Mouse (Mus musculus) kidney, postnatal 0 days (tissue): ENCODE data around the gene Smim24. TPM values are rescaled to one million over a fixed set of nuclear protein-coding genes. Genes with fewer than 3 reads are reported as not detected.

Experiments used
- ATAC-seq: fragments of 200-750 bp; cut with Nextera tagmentation; replicated peaks from 2 replicates; pipeline ENCODE4 v1.8.0; 2017; ENCODE audit warnings: low read depth, moderate number of reproducible peaks, moderate TSS enrichment, moderate library complexity; ENCODE audit not compliant: low FRiP score
- DNase-seq: peaks from one replicate; pipeline ENCODE4 v3.0.0-alpha.2; 2016; ENCODE audit warnings: low spot score
- H3K27ac ChIP-seq: fragments of 300-500 bp; sonication (generic); 2 replicates; pipeline ENCODE4 v1.5.1; 2014; ENCODE audit warnings: mild to moderate bottlenecking
- H3K27me3 ChIP-seq: fragments of 300-500 bp; sonication (generic); 2 replicates; pipeline ENCODE4 v1.6.1; 2014; ENCODE audit warnings: low read length, mixed read lengths; ENCODE audit not compliant: insufficient read depth
- H3K36me3 ChIP-seq: fragments of 300-500 bp; sonication (generic); 2 replicates; pipeline ENCODE4 v1.6.1; 2014; ENCODE audit warnings: low read length, mixed read lengths; ENCODE audit not compliant: insufficient read depth
- H3K4me1 ChIP-seq: fragments of 300-500 bp; sonication (generic); replicated peaks from 2 replicates; pipeline ENCODE4 v1.6.1; 2014; ENCODE audit warnings: antibody characterized with exemption, low read length, mixed read lengths; ENCODE audit not compliant: insufficient read depth
- H3K4me2 ChIP-seq: fragments of 300-500 bp; sonication (generic); 2 replicates; pipeline ENCODE4 v1.6.1; 2014; ENCODE audit warnings: mild to moderate bottlenecking, low read length, moderate library complexity, mixed read lengths
- H3K4me3 ChIP-seq: fragments of 300-500 bp; sonication (generic); replicated peaks from 2 replicates; pipeline ENCODE4 v1.5.1; 2014; ENCODE audit warnings: low read depth, low read length
- H3K9ac ChIP-seq: fragments of 300-500 bp; sonication (generic); 2 replicates; pipeline ENCODE4 v1.6.1; 2014; ENCODE audit warnings: low read depth, low read length
- H3K9me3 ChIP-seq: fragments of 300-500 bp; sonication (generic); replicated peaks from 2 replicates; pipeline ENCODE4 v1.6.1; 2016; ENCODE audit warnings: low read length, inconsistent platforms, mixed read lengths
- CTCF ChIP-seq: IDR thresholded peaks from 2 replicates; pipeline ENCODE4 v1.5.1; 2016; ENCODE audit warnings: antibody characterized with exemption, low read depth, mild to moderate bottlenecking, moderate library complexity
- WGBS: fragments of 180-500 bp; shearing (Covaris S2); extraction: QIAGEN DNeasy Blood & Tissue Kit; methylation state at CpG from one replicate; pipeline ENCODE4 v1.1.7; 2014; 5-methylcytosine and 5-hydroxymethylcytosine counted together
- polyA plus RNA-seq: library from polyadenylated mRNA; unstranded; fragments of >200 nt; fragmentation: Nextera tagmentation; extraction: Ambion mirVana; gene quantifications from 2 replicates; pipeline ENCODE4 v1.2.1, GENCODE M21; 2015

The Smim24 gene
- polyA plus RNA-seq, 1 experiment from 2014 or later = 62.4 TPM

DNA sequence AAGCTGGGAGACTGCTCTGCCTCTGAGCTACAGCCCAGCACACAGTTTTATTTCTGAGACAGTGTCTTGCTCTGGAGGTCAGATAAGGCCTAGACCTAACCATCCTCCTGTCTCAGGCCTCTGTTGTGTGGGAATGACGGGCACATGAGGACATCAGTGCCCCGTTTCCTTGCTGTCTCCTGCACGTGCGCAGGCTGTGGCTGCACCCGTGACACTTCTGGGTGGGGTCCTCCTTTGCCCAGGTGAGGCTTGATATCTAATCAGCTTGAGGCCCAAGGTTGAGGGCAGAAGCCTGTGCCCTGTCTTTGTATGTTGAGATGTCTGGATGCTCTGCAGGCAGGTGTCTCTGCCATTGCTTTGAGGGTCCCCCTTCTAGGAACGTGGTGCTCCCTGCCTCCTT is 581 bp upstream of the Smim24 start:
- no peak for TF ChIP-seq CTCF
- peaks cover 10% of the 10 kb centered on the region; the same call in 1 of the 2 replicates for H3K36me3 ChIP-seq
- H3K9me3 ChIP-seq = no peaks in the 10 kb centered on the region
- DNase-seq (no peak), ATAC-seq (no peak)
- no peak overlapping the region for H3K9ac ChIP-seq
- WGBS = 81% methylated on average over 6 of the region's 6 CpGs
- no peak overlapping the region for H3K4me2 ChIP-seq
- H3K4me1 ChIP-seq = peaks cover 16% of the 10 kb centered on the region
- no peak overlapping the region for H3K27ac ChIP-seq
- H3K4me3 ChIP-seq = no peak overlapping the region
- no peaks in the 10 kb centered on the region for H3K27me3 ChIP-seq

DNA sequence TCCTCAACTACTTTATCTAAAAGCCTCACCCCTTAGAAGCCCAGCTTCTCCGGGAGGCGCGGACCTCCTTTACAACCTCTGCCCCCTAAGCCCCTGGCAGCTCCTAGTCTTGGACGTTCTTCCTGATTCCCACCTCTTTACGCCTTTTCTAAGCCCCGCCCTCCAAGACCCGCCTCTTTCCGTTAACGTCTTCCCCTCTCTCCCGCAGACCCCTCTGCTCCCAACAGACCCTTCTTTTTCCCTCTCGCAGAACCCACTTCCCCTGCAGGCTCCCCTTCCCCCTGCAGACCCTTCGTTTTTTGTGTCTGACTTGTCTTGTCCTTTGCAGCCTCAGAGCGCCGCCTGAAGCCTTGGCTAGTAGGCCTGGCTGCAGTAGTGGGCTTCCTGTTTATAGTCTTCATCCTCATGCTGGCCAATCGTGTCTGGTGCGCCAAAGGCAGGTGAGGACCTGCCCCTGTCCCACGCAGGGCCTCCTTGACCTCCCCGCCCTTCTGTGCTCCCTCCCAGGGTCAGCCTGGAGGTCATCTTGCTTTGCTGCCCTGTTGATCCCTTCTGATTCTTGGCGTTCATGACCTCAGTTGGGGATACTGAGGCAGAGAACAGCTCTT is 709 bp downstream of the Smim24 start:
- Histone ChIP-seq H3K9me3 (no peaks in the 10 kb centered on the region), H3K27me3 (no peaks in the 10 kb centered on the region), H3K4me1 (peaks cover 16% of the 10 kb centered on the region), H3K9ac (peak overlapping the region; percentile 42), H3K36me3 (0 out of 2 replicates have a peak, but pooled peaks cover 3% of the 10 kb centered on the region), H3K4me2 (peak overlapping the region; percentile 64), H3K27ac (peak overlapping the region; percentile 72), H3K4me3 (peak overlapping the region; percentile 21)
- ATAC-seq (no peak), DNase-seq (peak; percentile 62)
- TF ChIP-seq CTCF = no peak
- 7% methylated on average over 19 of the region's 19 CpGs for WGBS

DNA sequence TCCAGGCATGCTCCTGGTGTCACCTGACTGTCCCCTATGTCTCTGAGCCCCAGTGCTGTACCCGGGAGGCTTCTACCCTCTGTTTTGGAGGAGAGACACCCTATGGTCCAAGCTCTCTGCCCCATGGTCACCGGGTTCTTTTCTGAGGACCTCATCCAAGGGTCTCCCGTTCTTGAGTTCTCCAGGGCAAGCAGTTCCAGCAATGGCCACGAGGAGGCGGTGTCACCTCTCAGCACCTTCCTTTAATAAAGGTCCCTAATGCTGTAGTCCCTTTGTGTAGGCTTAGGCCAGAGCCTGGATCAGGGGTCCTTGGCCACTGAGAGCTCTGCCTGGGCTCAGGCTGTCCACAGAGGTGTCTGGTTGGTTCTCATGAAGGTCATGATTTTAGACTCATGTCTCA is 2.3 kb downstream of the Smim24 start:
- Histone ChIP-seq H3K27ac (no peak overlapping the region), H3K9ac (no peak overlapping the region), H3K4me3 (no peak overlapping the region), H3K4me2 (no peak overlapping the region), H3K27me3 (no peaks in the 10 kb centered on the region), H3K4me1 (peaks cover 9% of the 10 kb centered on the region), H3K9me3 (no peaks in the 10 kb centered on the region), H3K36me3 (peaks cover 15% of the 10 kb centered on the region)
- peak; percentile 76 for DNase-seq
- no peak for ATAC-seq
- TF ChIP-seq CTCF = peak; percentile 95
- 20% methylated on average over 5 of the region's 5 CpGs for WGBS

DNA sequence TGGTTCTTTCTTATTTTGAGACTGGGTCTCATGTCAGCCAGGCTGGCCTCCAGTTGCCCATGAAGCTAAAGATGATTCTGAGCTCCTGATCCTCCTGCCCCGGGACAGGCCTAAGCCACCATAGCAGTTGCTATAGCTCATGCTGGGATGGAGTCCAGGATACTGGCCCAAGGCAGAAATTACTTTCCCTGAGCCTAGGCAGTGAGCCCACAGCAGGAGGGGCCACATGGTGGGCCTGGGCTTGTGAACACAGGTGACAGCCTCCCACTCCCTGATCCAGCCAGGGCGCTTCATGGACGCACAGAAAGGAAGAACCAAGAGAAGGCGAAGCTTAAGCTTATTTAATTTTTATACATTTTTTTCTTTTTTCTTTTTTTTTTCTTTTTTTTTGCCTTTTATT is 3.0 kb downstream of the Smim24 start:
- peaks cover 11% of the 10 kb centered on the region for H3K4me1 ChIP-seq
- H3K4me3 ChIP-seq = no peak overlapping the region
- H3K27ac ChIP-seq = no peak overlapping the region
- H3K9me3 ChIP-seq = no peaks in the 10 kb centered on the region
- no peak overlapping the region for H3K4me2 ChIP-seq
- TF ChIP-seq CTCF = no peak
- no peak overlapping the region for H3K9ac ChIP-seq
- no peaks in the 10 kb centered on the region for H3K27me3 ChIP-seq
- ATAC-seq = no peak
- no peak for DNase-seq
- WGBS = 90% methylated on average over 4 of the region's 4 CpGs
- H3K36me3 ChIP-seq = peaks cover 23% of the 10 kb centered on the region

DNA sequence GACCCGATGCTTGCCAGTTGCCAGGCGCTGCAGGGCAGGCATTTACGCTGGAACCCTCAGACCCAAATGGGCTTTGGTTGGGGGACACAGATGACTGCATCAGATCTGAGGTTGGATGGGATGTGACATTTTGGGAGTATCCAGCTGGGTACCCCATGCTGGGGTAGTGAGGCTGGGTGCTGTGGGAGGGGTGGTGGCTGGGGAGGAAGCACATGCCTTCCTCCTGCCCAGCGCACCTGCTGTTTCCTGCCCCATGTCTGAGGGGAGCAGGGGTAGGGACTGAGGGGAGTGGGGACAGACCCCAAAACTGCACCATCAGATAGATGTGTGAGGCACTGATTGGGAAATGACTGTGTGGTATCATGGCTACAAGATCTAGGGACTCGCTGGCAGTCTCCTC is 3.9 kb downstream of the Smim24 start:
- Histone ChIP-seq H3K9ac (no peak overlapping the region), H3K27me3 (no peaks in the 10 kb centered on the region), H3K9me3 (no peaks in the 10 kb centered on the region), H3K36me3 (peaks cover 24% of the 10 kb centered on the region), H3K27ac (no peak overlapping the region), H3K4me3 (no peak overlapping the region), H3K4me1 (peaks cover 20% of the 10 kb centered on the region), H3K4me2 (no peak overlapping the region)
- WGBS = 75% methylated on average over 5 of the region's 5 CpGs
- DNase-seq = no peak
- no peak for ATAC-seq
- no peak for TF ChIP-seq CTCF

DNA sequence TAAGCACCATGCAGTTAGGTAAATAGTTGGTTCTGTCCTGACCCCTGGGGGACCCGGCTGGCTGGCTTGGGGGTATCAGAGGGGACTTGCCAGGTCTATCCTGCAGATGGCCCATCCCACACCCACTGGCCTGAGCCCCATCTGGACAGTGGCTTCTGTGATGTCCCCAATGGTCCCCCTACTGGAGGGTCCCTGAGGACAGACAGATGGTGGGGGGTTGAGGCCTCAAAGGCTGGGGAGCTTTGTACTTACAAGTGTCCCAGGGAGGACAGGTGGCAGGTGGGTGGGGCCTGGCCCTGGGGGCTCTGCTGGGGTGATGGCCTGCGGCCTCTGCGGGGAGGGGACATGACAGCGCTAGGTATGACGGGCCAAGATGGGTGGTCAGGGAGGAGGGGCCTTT is 6.4 kb downstream of the Smim24 start:
- 75% methylated on average over 5 of the region's 5 CpGs for WGBS
- H3K4me1 ChIP-seq = peaks cover 29% of the 10 kb centered on the region
- no peak overlapping the region for H3K4me3 ChIP-seq
- H3K4me2 ChIP-seq = no peak overlapping the region
- H3K27ac ChIP-seq = no peak overlapping the region
- no peak for ATAC-seq
- DNase-seq = no peak
- no peaks in the 10 kb centered on the region for H3K27me3 ChIP-seq
- no peaks in the 10 kb centered on the region for H3K9me3 ChIP-seq
- H3K36me3 ChIP-seq = peaks cover 28% of the 10 kb centered on the region
- TF ChIP-seq CTCF = no peak
- no peak overlapping the region for H3K9ac ChIP-seq

DNA sequence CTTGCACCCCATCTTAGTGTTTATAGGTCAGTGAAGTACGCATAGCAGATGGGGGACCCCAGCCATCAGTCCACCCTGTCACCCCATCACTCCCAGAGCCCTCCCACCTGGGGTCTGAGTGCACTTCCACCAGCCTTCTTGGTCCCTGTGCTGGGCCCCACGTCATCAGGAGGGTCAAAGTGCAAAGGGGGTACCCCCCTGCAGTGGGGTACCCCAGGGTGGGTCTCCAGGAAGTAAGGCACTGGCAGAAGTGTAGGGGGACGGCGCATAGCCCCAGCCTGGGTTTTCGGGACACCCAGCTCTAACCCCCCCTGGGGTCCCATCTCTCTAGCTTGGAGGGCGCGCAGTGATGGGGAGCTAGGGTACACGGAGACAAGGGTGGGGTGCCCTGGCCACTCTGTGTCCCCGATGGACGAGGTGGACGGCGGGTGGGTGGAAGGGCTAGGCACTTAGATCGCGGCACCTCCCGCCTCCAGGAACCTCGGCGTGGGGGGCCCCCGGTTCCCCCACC is 7.0 kb downstream of the Smim24 start:
- H3K9me3 ChIP-seq = no peaks in the 10 kb centered on the region
- H3K4me3 ChIP-seq = no peak overlapping the region
- no peak for TF ChIP-seq CTCF
- H3K27ac ChIP-seq = no peak overlapping the region
- H3K4me2 ChIP-seq = no peak overlapping the region
- ATAC-seq (no peak), DNase-seq (no peak)
- no peak overlapping the region for H3K9ac ChIP-seq
- peaks cover 31% of the 10 kb centered on the region for H3K36me3 ChIP-seq
- H3K4me1 ChIP-seq = peaks cover 29% of the 10 kb centered on the region
- H3K27me3 ChIP-seq = no peaks in the 10 kb centered on the region
- 83% methylated on average over 18 of the region's 18 CpGs for WGBS
